Mouse (Mus musculus): ENCODE data around the gene Zfp248. TPM values are rescaled to one million over a fixed set of nuclear protein-coding genes. Genes with fewer than 3 reads are reported as not detected.

The Zfp248 gene
- 4.0 and 4.3 TPM in 2 replicates for polyA plus RNA-seq (2015; fragmentation: Nextera tagmentation; extraction: Ambion mirVana)

DNA sequence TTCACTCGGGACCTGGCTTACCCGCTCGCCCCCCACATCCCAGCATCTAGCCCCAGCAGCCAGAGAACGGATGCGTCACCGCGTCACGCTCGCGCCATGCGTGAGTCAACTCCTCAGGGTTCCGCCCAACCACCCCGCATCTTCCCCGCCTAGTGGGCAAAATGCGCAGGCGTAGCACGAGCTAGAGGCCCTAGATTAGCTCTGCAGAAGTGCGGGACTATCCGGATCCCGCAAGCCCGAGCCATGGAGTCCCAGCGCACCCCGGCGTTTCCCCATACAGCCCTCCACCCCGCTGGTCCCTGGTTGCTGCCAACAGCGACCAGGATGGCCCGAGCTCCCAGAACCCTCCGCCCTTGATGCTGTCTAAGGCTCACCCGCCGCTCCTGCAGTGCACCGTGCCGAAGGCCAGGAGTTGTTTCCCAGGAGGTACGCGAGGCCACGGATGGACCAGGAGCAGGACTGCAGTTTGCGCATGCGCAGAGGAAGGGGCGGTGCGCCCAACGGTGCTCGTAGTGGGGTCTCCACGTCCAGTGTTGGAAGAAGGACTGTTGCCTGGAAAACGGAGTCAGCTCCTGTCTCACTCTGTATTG is at the start of gene Zfp248:
Gene Zfp248, minus strand, starts transcription at position 487 of the 590 bp plus-strand sequence.
- peak within 1 kb of the TSS; percentile 77 for H3K27ac ChIP-seq (ENCODE audit: low read length)
- H3K27me3 ChIP-seq (ENCODE audit: control insufficient read depth, insufficient read depth, low read length) = no peaks in the 10 kb centered on the region
- ATAC-seq (replicated peaks; ENCODE audit: extremely low read depth, insufficient read depth, low FRiP score) = peak; percentile 88
- peak within 1 kb of the TSS; percentile 61 for H3K4me2 ChIP-seq (ENCODE audit: low read depth, low read length)
- H3K4me1 ChIP-seq (ENCODE audit: control insufficient read depth, insufficient read depth, low read length) = peaks cover 9% of the 10 kb centered on the region
- H3K9ac ChIP-seq (ENCODE audit: low read length) = peak within 1 kb of the TSS; percentile 76
- H3K4me3 ChIP-seq (ENCODE audit: low read length) = peak within 1 kb of the TSS; percentile 60
- WGBS = under 1% methylated on average over 43 of the region's 43 CpGs
- H3K9me3 ChIP-seq (replicated peaks; ENCODE audit: control insufficient read depth, low read length) = no peaks in the 10 kb centered on the region
- no peaks in the 10 kb centered on the region for H3K36me3 ChIP-seq (ENCODE audit: control insufficient read depth, insufficient read depth)

DNA sequence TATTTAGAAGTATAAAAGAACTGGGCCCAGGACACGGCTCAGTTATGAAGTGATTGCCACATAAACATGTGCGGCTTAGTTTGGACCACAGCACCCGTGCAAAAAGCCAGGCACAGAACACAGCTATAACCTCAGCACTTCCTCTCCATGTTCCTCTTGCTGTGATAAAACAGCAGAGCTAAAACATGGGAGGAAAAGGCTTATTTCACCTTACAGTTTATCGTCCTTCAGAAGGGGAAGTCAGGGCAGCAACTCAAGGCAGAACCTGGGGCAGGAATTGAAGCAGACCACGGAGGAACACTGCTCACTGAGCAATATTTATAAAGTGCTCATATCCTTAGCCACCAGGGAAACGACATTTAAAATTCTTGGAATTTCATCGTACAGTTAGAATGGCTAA is 43.7 kb upstream of the Zfp248 start:
- no peaks in the 10 kb centered on the region for H3K27me3 ChIP-seq (ENCODE audit: control insufficient read depth, insufficient read depth, low read length)
- 81% methylated on average over 7 of the region's 7 CpGs for WGBS
- no peaks in the 10 kb centered on the region for H3K4me1 ChIP-seq (ENCODE audit: control insufficient read depth, insufficient read depth, low read length)
- ATAC-seq (replicated peaks; ENCODE audit: extremely low read depth, insufficient read depth, low FRiP score) = no peak
- H3K9ac ChIP-seq (ENCODE audit: low read length) = no peak overlapping the region
- H3K36me3 ChIP-seq (ENCODE audit: control insufficient read depth, insufficient read depth) = peaks cover 4% of the 10 kb centered on the region; the same call in 1 of the 2 replicates
- no peak overlapping the region for H3K4me2 ChIP-seq (ENCODE audit: low read depth, low read length)
- no peaks in the 10 kb centered on the region for H3K9me3 ChIP-seq (replicated peaks; ENCODE audit: control insufficient read depth, low read length)
- H3K4me3 ChIP-seq (ENCODE audit: low read length) = no peak overlapping the region
- H3K27ac ChIP-seq (ENCODE audit: low read length) = no peak overlapping the region

DNA sequence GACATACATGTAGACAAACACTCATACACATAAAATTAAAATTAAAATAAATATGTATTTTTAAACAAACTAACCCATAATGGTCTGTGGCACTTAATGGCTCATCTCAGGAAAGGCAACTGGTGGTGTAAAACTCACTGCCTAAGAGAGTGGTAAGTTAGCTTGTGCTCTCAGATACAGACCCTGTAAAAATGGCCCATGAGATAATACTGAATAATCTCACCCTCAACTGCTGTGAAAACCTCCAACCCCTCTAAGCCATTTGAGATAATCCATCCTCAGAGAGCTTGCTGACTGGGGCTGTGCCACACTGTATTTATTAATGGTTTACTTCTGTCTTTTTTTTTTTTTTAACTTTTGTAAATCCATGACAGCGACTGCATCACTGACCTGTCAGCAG is 26.8 kb upstream of the Zfp248 start:
- no peak overlapping the region for H3K9ac ChIP-seq (ENCODE audit: low read length)
- H3K4me1 ChIP-seq (ENCODE audit: control insufficient read depth, insufficient read depth, low read length) = no peaks in the 10 kb centered on the region
- no peak overlapping the region for H3K4me3 ChIP-seq (ENCODE audit: low read length)
- no peak overlapping the region for H3K27ac ChIP-seq (ENCODE audit: low read length)
- no peak for ATAC-seq (replicated peaks; ENCODE audit: extremely low read depth, insufficient read depth, low FRiP score)
- WGBS = 81% methylated on average over 1 of the region's 1 CpGs
- H3K36me3 ChIP-seq (ENCODE audit: control insufficient read depth, insufficient read depth) = no peaks in the 10 kb centered on the region
- H3K27me3 ChIP-seq (ENCODE audit: control insufficient read depth, insufficient read depth, low read length) = no peaks in the 10 kb centered on the region
- no peak overlapping the region for H3K4me2 ChIP-seq (ENCODE audit: low read depth, low read length)
- H3K9me3 ChIP-seq (replicated peaks; ENCODE audit: control insufficient read depth, low read length) = no peaks in the 10 kb centered on the region

DNA sequence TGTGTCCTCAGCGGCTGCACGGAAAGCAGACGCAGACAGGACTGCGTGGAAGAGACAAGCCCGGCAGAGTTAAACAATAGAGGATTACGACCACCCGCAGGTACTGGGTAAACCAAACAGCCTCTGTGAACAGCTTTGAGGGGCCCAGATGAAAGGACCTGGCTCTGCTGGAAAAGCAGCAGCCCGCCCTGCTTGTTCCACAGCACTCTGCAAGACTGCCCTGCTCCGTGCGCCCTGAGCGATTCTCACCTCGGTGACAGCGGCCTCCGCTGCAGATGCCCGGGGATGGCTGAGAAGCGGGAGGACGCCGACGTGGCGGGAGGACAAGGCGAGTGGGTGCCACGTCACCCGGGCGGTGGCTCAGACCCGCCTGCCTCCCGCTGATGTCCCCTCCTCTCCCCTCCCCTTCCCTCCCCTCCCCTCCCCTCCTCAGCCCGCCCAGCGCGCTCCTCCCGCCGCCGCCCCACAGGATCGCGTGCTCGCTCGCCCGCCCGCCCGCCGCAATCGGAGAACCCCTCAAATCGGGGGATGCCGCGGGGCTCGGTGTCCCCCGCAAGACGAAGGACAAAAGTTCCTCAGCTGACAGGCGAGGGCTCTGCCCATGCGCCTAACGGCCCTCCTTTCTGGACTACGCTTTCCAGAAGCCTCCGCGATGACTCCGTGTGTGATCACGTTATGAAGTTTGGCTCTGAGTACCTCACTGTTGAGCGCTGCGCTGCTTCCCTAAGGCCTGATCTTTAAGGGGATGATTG is 23.8 kb upstream of the Zfp248 start, which contains the start of gene Zfp9:
Gene Zfp9, minus strand, starts transcription at position 364 of the 752 bp plus-strand sequence.
- Histone ChIP-seq H3K4me1 (ENCODE audit: control insufficient read depth, insufficient read depth, low read length) (no peaks in the 10 kb centered on the region), H3K9ac (ENCODE audit: low read length) (peak within 1 kb of the TSS; percentile 75), H3K4me3 (ENCODE audit: low read length) (peak within 1 kb of the TSS; percentile 69), H3K9me3 (replicated peaks; ENCODE audit: control insufficient read depth, low read length) (no peaks in the 10 kb centered on the region), H3K27ac (ENCODE audit: low read length) (peak within 1 kb of the TSS; percentile 69), H3K27me3 (ENCODE audit: control insufficient read depth, insufficient read depth, low read length) (no peaks in the 10 kb centered on the region), H3K4me2 (ENCODE audit: low read depth, low read length) (peak within 1 kb of the TSS; percentile 63), H3K36me3 (ENCODE audit: control insufficient read depth, insufficient read depth) (no peaks in the 10 kb centered on the region)
- under 1% methylated on average over 44 of the region's 57 CpGs for WGBS
- ATAC-seq (replicated peaks; ENCODE audit: extremely low read depth, insufficient read depth, low FRiP score) = peak; percentile 96

DNA sequence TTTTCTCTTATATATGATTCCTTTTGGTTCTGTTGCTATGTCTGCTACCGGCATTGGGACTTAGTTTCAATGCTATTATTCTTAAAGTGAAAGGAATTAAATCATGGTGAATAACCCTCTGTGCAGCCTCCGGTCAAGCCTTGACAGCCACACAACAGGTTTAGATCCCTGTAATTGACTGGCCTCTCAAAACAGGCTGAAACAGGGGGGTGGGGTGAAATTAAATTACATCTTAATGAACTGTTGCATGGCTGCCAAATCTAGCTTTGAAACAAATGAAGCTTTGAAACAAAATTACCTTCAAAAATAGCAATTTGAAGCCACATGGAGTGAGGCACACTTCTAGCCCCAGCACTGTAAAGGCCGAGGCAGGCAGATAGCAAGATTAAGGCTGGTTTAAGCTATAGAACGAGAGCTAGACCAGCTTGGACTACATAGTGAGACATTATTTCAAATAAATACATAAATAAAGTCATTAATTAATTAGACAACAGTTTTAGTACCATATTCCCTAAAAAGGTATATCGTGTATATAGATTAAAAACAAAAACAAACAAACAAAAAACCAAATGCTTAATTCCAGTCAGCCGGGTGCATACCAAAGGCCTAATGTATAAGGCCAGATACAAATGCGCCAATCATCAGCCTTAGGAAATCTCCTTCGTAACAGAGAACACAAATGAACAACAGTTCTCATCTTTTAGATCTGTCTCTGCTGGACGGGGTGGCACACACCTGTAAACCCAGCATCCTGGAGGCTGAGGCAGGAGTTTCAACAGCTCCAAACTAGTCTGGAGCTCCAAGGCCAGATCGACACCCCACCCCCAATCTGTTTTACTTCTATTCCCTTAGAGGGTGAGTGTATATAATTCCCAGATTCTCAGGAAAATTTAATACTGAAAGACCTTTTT is 22.8 kb upstream of the Zfp248 start:
- ATAC-seq (replicated peaks; ENCODE audit: extremely low read depth, insufficient read depth, low FRiP score) = 0 out of 2 replicates have a peak, but pooled peaks have one; percentile 1
- H3K4me2 ChIP-seq (ENCODE audit: low read depth, low read length) = peak overlapping the region; percentile 63
- H3K27me3 ChIP-seq (ENCODE audit: control insufficient read depth, insufficient read depth, low read length) = no peaks in the 10 kb centered on the region
- WGBS = 41% methylated on average over 10 of the region's 10 CpGs
- no peaks in the 10 kb centered on the region for H3K36me3 ChIP-seq (ENCODE audit: control insufficient read depth, insufficient read depth)
- H3K4me1 ChIP-seq (ENCODE audit: control insufficient read depth, insufficient read depth, low read length) = no peaks in the 10 kb centered on the region
- H3K9me3 ChIP-seq (replicated peaks; ENCODE audit: control insufficient read depth, low read length) = no peaks in the 10 kb centered on the region
- peak overlapping the region; percentile 69 for H3K4me3 ChIP-seq (ENCODE audit: low read length)
- H3K27ac ChIP-seq (ENCODE audit: low read length) = peak overlapping the region; percentile 38; the same call in 1 of the 2 replicates
- H3K9ac ChIP-seq (ENCODE audit: low read length) = peak overlapping the region; percentile 75

DNA sequence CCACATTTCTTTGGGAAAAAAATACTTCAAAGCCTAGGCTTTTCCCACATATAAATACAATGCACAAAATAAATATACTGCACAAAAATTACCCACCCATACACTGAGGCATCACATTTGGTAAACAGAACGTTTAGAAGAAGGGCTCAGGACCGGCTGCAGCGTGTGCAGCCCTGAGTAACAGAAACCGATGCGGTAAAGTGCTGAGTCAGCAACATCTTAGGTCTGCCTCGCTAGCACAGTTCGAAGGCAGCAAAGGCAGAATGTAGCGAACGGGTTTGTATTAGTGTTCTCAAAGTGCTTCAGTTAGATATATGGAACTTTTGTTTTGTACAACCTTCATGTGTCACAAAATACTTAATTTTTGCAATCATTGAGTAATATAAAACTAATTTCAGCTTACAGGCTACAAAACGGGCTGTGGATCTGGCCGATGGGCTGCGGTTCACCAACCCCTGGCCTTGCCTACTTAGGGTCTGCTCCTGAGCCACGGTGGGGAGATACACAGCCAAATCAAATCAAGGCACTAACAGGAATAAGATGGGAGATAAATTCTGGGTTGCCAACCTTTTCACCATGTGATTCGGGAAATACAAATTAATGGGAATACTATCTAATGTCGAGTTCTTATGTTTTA is 6.9 kb upstream of the Zfp248 start:
- H3K4me3 ChIP-seq (ENCODE audit: low read length) = no peak overlapping the region
- H3K9me3 ChIP-seq (replicated peaks; ENCODE audit: control insufficient read depth, low read length) = no peaks in the 10 kb centered on the region
- ATAC-seq (replicated peaks; ENCODE audit: extremely low read depth, insufficient read depth, low FRiP score) = no peak
- H3K4me1 ChIP-seq (ENCODE audit: control insufficient read depth, insufficient read depth, low read length) = no peaks in the 10 kb centered on the region
- H3K9ac ChIP-seq (ENCODE audit: low read length) = no peak overlapping the region
- no peak overlapping the region for H3K27ac ChIP-seq (ENCODE audit: low read length)
- H3K4me2 ChIP-seq (ENCODE audit: low read depth, low read length) = no peak overlapping the region
- 81% methylated on average over 15 of the region's 15 CpGs for WGBS
- no peaks in the 10 kb centered on the region for H3K27me3 ChIP-seq (ENCODE audit: control insufficient read depth, insufficient read depth, low read length)
- H3K36me3 ChIP-seq (ENCODE audit: control insufficient read depth, insufficient read depth) = peaks cover 18% of the 10 kb centered on the region; the same call in 1 of the 2 replicates

DNA sequence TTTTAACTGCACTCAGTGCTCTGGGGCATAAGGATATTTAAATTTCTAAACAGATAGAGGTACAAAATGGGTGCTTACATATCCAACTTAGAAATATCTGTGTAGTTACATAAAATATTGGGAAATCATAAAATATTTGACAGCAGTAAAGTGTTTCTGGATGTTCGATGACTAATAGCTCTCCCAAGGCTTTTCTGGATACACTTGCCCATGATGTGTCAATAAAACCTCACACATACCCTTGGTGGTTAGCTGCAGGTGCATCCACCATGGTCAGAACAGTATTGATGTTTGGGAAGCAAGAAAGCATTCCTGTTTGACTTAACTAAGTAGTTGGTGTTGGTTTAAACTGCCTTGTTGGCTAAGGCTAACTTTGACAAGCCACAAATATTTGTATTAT is 2.4 kb upstream of the Zfp248 start:
- H3K27me3 ChIP-seq (ENCODE audit: control insufficient read depth, insufficient read depth, low read length) = no peaks in the 10 kb centered on the region
- H3K27ac ChIP-seq (ENCODE audit: low read length) = no peak overlapping the region
- no peak overlapping the region for H3K4me2 ChIP-seq (ENCODE audit: low read depth, low read length)
- no peak overlapping the region for H3K9ac ChIP-seq (ENCODE audit: low read length)
- 0 out of 2 replicates have a peak, but pooled peaks cover 3% of the 10 kb centered on the region for H3K36me3 ChIP-seq (ENCODE audit: control insufficient read depth, insufficient read depth)
- no peak for ATAC-seq (replicated peaks; ENCODE audit: extremely low read depth, insufficient read depth, low FRiP score)
- WGBS = 89% methylated on average over 1 of the region's 1 CpGs
- H3K4me1 ChIP-seq (ENCODE audit: control insufficient read depth, insufficient read depth, low read length) = peaks cover 9% of the 10 kb centered on the region
- H3K9me3 ChIP-seq (replicated peaks; ENCODE audit: control insufficient read depth, low read length) = no peaks in the 10 kb centered on the region
- H3K4me3 ChIP-seq (ENCODE audit: low read length) = no peak overlapping the region

DNA sequence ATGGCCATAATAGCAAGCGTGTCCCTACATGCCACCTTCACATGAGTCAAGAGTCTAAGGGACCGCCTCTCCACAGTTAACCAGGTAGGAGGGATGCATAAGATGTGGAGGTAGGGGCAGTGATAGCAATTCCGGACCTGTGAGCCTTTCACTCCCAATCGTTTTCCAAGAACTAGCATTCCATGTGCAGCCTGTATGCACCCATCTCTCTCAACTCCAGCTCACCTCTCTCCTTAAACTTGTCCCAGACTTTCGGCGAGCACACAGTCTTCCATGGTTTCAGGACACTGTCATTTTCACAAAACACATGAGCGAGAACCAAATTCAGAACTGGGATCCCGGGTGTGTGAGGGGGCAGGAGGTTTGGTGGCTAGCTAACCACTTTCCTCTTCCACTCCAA is 876 bp downstream of the Zfp248 start:
- Histone ChIP-seq H3K27me3 (ENCODE audit: control insufficient read depth, insufficient read depth, low read length) (no peaks in the 10 kb centered on the region), H3K36me3 (ENCODE audit: control insufficient read depth, insufficient read depth) (no peaks in the 10 kb centered on the region), H3K4me3 (ENCODE audit: low read length) (peak overlapping the region; percentile 60), H3K27ac (ENCODE audit: low read length) (peak overlapping the region; percentile 77; the same call in 1 of the 2 replicates), H3K4me2 (ENCODE audit: low read depth, low read length) (peak overlapping the region; percentile 61), H3K4me1 (ENCODE audit: control insufficient read depth, insufficient read depth, low read length) (peaks cover 9% of the 10 kb centered on the region), H3K9me3 (replicated peaks; ENCODE audit: control insufficient read depth, low read length) (no peaks in the 10 kb centered on the region), H3K9ac (ENCODE audit: low read length) (peak overlapping the region; percentile 76)
- WGBS = 39% methylated on average over 8 of the region's 8 CpGs
- ATAC-seq (replicated peaks; ENCODE audit: extremely low read depth, insufficient read depth, low FRiP score) = no peak
